Mouse (Mus musculus) liver, postnatal 0 days (tissue): Measurements from ENCODE around the gene Pard3b.

Experiments
- CTCF ChIP-seq: sonication (generic); IDR thresholded peaks from 2 replicates; pipeline ENCODE4 v1.5.1; 2016; ENCODE audit warnings: antibody characterized with exemption, low read depth
- EP300 ChIP-seq: IDR thresholded peaks from 2 replicates; pipeline ENCODE4 v1.6.1; 2016; ENCODE audit warnings: antibody characterized with exemption, low read depth, mild to moderate bottlenecking

DNA sequence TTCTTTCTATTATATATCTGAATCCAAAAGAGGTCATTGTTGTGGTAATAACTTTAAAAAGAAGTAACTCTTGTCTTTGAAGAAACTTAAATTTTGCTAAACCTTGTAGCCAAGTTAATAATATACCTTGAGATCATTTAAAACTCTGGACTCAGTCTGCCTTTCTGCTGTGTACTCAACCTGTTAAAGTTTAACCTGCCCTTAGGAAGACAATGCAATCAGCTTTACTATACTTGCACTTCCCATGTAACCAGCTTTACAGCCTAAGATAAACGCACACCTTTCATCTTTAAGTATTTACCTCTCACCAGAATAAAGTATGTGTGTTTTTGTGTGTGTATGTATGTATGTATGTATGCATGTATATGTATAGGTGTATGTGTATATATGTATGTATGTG, 97.9 kb downstream of the Pard3b start:
- no peak for TF ChIP-seq CTCF
- TF ChIP-seq EP300: no peak
